Mouse (Mus musculus): ENCODE measurements around the gene Sh3tc1.

Gene Sh3tc1

DNA sequence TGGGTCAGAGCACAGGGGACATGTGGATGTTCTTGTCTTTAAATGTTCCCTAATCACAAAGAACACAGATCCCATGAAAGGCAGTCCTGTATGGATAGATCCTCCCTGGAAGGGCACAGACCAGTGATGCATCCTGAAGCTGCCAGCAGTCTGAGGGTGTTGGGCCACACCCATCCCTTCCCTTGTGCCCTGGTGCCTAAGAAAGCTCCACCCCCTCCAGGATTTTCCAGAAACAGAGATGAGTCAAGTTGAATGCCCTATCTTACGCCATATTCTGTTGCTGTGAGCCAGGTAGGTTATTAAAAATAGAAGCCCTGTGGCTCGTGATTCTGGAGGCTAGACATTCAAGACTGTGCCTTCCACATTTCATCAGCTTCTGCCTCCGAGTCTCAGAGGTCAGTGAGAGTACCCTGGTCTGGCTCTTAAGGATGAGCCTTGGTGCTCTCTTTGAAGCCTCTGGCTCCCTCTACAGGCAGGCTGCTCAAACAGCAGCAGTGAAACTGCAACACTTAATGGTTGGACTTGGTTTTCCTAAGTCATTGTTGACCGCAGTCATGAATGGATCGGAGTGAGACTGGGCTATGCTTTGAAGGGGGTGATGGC lies 15.4 kb upstream of the Sh3tc1 start:
- peak in 1 of 2 experiments; percentile 43 for DNase-seq (ENCODE audit: low read depth in 1 of 2, low spot score in 2 of 2)

DNA sequence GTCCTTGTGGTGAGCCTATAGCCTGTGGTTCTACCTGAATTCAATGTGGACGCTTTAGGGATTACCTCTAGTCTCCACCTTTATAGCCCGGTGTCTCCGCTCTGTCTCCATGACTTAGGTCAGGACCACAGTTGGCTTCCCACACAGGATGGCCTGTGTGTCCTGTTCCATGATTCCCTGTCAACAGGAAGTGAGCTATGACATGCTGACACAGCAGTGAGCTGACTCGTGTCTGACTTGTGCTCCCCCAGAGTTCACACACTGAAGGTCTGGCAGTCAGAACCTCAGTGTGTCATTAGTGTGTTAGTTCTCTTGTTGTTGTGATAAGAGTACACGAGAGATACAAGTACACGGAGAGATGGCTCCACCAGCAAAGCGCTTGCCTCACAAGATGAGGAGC lies 11.2 kb upstream of the Sh3tc1 start:
- DNase-seq (ENCODE audit: low read depth in 1 of 2, low spot score in 2 of 2) = no peak

DNA sequence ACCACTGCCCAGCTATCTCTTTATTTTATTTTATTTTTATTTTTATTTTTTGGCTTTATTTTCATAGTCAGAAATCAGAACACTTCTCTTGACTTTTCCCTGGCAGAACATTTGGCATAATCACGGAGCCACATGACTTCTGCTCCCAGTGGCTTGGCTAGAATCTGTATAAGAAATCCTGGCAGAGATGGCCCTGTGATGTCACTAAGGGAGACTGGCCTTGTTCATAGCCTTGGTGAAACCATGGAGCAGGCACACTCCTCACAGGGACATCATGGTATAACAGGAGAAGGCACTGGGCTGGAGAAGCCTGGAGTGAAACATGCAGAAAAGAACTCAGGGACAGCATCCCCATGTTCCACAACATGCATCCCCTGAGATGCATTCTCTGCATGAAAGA lies 10.2 kb upstream of the Sh3tc1 start:
- DNase-seq (ENCODE audit: low read depth in 1 of 2, low spot score in 2 of 2) = no peak

DNA sequence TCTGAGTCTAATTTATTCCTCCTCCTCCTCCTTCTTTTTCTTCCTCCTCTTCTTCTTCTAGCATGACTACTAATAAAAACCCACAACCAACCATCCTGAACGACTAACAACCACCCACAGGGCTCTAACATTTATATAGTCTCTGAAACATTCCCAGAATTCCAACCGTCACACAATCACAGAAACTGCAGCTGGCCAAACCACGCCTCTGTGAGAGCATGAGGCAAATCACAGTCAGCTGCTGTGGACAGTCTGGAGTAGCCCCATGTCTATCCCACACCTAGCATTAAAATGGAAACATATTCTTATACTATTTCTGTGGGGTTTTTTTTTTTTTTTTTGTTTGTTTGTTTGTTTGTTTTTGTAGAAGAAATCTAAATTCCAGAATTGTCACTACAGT lies 9.6 kb upstream of the Sh3tc1 start:
- no peak for DNase-seq (ENCODE audit: low read depth in 1 of 2, low spot score in 2 of 2)

DNA sequence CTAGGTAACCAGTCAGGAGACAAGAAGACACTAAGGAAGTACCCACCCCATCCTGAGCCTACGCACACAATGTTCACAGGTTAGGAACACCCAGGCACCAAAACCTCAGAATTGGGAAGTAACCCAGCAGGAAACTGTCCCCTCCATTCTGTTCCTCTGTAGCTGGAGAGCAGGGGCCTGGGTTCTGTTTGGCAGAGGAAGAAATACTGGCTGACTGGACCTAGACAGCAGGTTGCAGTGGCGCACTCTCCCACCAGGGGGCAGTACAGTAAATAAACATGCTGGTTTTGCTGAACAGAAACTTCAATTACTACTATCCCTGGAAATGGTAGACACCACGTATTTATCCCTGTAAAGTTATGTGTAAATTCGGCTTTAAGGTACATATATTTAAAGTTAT lies 7.1 kb upstream of the Sh3tc1 start:
- peak; percentile 27 to 74 for DNase-seq (ENCODE audit: low read depth in 1 of 2, low spot score in 2 of 2)

DNA sequence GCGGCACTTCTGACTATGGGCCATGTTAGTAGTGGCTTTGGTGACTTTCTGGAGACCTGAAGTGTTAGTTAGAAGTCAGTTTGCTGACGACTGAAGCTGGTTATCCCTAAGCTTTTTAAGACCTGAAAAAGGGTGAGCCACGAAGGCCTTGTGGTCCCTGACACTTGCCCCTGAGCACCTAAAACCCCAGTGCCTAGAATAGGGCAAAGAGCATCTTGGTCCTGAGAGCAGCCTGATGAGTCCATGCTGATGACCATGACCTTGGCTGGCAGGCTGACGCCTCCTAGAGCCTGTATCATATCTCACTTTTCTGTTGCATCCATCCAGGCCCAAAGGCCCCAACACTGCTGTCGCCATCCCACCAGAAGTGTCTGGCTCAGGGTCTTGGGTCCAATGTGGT lies 5.6 kb upstream of the Sh3tc1 start:
- no peak for DNase-seq (ENCODE audit: low read depth in 1 of 2, low spot score in 2 of 2)

DNA sequence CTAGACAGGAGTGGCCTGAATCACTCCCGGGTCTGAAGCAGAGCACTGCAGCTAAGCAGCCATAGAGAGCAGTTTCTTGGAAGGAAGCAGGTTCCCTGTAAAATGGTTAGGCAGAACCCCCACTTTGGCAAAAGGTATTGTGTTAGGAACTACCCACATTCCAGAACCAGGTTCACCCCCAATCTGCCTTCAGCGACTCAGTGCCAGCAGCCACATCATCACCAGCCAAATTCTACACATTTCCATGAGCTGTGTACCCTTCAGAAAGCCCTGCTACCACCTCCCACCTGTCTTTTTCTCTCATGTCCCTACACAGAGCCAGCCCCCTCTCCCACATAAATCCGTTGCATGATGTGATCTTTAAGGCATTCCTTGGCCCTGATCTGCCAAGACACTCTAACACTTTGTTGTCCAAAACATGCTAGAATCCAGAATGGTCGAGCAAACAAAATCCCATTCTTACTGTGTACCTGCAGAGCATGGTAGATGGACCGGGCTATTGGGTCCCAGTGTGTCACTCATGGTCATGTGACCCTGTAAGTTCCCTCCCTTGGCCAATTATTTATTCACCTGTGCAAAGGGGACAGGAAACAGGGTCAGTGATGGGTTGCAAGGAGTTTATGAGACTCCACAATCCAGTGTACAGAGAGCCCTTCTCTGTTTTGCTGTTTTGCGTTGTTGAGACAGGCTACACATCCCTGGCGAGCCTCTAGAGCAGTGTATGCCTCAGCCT lies 4.4 kb upstream of the Sh3tc1 start:
- DNase-seq (ENCODE audit: low read depth in 1 of 2, low spot score in 2 of 2) = no peak

DNA sequence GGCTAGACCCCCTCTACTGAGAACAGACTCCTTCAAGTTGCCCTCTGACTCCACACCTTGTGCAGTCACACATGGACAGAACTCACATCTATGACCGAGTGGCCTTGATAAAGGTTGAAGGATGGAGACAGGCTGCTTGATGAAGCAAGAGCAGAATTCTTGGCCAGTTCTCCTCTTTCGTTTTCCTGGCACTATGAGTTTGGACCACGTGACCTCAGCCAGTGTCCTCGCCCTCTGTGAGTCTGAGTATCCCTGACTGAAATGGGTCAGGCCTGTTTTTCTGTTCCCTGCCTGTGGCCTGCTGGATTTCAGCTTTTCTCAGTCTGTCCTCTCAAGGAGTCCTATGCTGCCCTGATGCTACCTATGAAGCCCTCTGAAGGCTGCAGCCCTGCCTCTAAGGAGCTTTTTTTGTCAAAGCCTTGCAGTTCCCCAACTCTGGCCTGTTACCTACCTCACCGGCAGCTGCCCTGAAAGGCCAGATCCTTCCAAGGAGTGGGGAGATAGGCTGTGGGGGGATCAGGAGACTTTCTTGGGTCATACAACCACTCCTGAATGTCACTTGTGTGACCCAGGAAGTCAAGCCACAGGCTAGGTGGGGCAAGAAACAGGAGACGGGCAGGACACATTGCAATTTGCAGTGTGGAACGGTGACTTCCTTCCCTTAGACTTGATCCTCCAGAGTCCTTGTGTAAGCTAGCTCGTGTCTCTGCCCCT lies 3.6 kb upstream of the Sh3tc1 start:
- no peak for DNase-seq (ENCODE audit: low read depth in 1 of 2, low spot score in 2 of 2)

DNA sequence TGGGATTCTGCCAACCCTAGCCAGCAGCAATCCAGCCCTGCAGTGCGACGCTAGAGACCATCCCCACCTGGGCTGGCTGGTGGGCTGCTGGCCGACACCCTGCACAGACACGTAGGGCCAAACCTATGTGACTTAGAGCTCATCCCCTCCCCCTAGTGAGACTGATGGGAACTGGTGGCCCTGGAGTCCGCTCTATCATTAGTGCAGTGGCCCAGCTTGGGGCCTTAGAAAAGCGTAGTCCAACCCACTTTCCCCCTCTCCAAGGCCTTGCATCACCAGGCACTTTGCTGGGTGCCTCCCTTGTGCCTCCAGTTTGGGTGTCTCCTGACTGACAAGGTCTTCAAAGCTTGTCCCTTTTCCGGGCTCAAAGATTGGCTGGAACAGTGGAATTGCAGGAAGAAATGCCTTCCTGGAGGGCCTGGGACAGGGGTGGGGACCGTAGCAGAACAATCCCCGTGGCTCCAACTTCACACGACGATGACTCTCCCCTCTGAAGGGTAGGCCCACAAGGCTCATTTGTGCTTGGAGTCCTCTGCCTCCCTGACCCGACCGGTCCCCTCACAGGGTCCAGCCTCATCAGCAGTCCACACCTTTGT lies 1.5 kb upstream of the Sh3tc1 start:
- no peak for DNase-seq (ENCODE audit: low read depth in 1 of 2, low spot score in 2 of 2)

DNA sequence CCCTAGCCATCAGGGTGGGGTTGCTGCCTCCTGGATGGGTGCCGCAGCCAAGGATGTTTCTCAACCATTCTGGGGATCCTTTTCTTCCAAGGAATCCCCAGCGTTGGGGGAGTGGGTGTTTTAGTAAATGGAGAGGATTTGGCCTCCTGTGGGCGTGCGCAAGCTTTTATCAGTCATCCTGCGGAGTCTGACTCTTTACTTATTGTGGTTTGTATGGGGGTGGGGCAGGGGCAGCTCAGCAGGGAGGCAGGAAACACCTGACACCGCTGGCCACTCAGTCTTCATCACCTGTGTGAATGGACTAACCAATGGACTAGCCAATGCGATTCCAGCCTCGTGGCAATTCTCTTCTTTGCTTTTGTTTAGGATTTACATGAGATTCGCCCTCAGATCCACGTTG lies 929 bp upstream of the Sh3tc1 start:
- DNase-seq (ENCODE audit: low read depth in 1 of 2, low spot score in 2 of 2) = no peak

DNA sequence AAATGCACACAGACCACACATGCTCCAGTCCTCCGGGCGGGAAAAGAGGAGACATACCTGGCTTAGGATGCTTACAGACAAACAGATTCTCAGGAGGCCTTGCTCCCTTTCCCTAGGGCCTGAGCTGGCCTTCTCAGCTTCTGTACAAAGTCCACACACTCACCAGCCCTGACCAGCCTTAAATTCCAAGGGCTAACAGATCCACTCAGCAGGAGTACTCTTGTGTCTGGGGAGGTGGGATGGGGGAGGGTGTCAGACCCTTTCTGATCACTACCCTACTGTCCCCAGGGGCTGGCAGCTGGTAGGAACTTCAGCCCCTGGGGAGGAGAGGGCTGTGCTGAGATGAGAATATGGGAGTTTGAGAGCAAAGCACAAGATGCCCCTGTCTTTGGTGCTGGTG lies 782 bp downstream of the Sh3tc1 start:
- no peak for DNase-seq (ENCODE audit: low read depth in 1 of 2, low spot score in 2 of 2)

DNA sequence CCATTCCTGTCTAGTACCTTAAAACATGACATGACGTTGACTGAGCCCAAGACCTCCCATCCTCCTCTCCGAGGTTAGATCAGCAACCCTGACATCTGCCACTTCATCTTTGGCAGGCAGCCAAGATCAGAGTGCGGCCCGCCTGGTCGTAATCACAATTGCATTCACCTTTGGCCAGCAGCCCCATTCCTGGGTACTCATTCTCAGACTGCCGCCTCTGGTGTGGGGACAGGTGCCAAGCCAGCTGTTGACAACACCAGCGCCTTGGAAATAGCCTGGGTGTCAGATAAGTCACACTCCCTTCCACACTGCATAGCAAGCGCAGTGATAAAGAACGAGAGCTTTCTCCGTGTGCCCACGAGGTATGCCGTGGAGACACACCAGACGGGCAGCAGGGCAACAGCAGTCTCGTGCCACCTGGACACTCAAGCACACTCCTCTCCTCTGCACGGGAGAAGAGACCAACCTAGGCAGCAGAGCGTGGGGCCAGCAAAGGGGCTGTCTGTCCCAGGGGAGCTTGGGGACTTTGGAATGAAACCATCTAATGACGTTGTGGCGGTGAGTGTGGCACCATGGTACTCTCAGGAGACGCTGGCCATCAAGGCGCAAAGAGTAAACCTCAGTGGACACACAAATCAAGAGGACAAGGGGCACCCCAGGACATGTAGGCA lies 2.4 kb downstream of the Sh3tc1 start:
- no peak for DNase-seq (ENCODE audit: low read depth in 1 of 2, low spot score in 2 of 2)

DNA sequence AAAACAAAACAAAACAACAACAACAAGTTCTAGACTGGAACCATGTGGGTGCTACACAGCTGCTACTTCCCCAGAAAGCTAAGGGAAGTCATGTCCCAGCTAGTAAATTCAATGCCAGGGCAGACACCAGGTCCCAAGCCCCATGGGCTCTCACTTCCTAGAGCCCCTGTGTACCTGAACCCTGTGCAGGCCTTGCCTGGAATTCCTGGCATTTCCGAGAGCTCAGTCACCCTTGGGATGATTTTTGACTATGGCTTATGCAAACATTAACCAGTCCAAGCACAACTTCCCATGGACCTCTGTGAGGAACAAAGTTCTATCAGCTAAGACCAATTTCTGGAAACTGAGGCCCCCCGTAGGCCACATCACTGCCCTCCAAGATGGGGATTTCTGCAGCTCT lies 6.3 kb downstream of the Sh3tc1 start:
- DNase-seq (ENCODE audit: low read depth in 1 of 2, low spot score in 2 of 2) = no peak

DNA sequence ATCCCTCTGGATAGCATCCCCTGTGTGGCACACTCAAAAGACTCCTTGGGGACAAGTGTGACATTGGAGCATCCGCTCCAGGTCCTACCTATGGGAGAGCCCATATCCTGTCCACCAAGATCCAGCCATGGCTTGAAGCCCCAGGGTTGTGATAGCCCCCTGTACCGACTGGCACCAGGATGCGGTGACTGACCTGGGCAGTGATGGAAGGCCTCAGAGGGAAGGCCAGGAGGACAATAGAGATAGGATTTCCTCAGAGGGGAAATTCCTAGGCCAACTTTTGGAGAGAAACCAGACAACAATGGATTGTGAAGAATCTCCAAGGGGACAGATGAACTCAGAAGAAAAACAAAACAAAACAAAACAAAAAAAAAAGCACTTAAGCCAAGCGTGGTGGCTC lies 8.8 kb downstream of the Sh3tc1 start:
- no peak for DNase-seq (ENCODE audit: low read depth in 1 of 2, low spot score in 2 of 2)

DNA sequence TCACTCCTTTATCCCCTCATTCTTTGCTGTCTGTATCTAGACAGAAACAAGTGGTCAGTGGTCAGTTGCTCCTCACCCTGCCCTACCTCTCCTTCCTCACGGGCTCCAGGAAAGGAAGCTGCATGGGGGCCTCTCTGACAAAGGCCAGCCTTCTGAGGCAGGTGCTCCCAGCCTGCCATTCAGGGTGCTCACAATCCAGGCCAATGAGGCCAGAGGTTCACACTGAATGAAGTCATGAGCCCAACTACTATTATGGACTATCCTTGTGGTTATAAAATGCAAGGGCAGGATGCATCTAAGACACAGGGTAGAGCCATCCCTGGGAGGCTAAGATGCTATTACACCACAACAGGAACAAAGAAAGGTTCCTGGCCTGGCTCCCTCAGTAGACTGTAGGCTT lies 9.2 kb downstream of the Sh3tc1 start:
- no peak for DNase-seq (ENCODE audit: low read depth in 1 of 2, low spot score in 2 of 2)

DNA sequence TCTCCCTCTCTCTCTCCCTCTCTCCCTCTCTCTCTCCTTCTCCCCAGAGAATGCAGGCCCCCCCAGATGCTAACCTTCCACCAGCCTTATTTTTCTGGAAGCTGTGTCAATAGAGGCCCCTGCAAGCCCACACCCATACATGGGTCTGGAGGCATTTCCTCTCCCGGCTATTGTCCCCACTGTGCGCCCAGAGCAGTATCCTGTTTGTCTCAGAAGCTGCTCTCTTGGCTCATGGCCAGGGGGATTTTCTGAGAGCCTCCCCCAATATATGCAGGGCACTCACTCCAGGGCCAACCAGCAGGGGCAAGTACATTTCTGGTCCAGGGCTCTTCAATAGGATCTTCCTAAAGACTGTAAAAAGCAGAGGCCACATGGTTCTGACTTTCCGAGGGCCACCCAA lies 9.9 kb downstream of the Sh3tc1 start:
- DNase-seq (ENCODE audit: low read depth in 1 of 2, low spot score in 2 of 2) = no peak

DNA sequence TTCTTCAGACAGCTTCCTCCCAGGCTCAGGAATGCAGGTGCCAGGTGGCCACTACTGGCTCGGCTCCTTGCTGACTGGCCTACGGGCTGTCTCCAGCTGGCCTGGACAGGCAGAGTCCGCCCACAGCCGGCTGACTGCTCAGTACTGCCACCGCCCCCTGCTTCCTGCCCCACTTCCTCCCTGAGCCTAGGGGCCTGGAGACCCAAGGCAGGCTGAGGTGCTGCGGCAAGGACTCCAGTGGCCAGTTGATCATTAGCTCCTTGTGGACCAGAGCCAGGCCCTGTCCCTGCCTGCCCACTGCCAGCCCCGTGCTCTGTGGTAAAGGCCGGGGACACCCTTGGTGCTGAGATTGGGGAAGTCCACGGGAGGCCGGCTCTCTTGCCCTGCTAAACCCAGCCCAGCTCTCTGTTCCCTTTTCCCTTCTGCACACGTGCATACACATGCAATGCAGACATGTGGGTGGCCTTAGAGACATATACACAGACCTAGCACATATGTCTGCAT lies 10.8 kb downstream of the Sh3tc1 start:
- peak; percentile 87 to 90 for DNase-seq (ENCODE audit: low read depth in 1 of 2, low spot score in 2 of 2)

DNA sequence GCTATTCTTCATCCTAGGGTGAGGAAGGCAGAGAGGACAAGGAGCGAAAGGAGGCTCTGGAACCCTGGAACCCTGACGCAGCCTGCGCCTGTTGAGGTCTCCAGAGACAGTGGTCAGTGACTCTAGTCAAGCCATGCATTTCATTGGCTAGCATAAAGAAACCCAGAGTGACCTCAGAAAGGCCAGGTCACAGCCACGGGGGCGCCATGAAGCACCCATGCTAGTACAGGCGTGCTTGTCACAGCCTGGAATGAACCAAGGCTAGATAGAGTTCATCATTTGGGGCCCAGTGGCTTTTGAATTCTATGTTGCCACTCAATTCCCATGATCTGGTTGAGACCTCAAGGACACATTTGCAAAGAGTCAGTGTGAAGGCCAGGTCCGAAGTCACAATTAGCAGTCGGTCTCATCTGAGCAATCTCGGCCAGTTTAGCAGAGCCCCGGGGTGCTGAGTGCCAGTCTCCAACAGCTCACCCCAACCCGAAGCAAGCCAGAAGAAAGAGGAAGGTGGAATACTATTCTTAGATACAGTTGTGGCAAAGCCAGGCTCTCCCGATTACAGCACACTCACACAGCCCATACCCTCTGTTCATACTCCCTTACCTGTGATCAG lies 11.3 kb downstream of the Sh3tc1 start:
- DNase-seq (ENCODE audit: low read depth in 1 of 2, low spot score in 2 of 2) = no peak

DNA sequence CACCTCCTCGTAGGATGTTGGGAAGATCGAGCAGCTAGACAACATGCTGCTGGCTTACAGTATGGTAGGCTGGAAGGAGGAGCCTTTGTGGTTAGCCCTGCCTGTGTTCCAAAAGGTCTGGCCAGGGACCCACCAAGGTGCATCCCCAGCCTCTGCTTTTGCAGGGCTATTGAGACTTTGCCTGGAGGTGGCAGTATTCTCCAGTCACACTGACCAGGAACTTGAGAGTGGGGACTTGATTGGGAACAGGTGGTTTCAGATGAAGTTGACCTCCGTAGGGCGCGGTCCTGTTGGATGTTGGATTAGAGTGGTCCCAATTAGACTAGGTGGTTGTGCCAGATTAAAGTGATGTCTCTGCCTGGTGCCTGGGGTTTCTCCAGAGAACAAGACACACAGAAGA lies 12.3 kb downstream of the Sh3tc1 start:
- no peak for DNase-seq (ENCODE audit: low read depth in 1 of 2, low spot score in 2 of 2)

DNA sequence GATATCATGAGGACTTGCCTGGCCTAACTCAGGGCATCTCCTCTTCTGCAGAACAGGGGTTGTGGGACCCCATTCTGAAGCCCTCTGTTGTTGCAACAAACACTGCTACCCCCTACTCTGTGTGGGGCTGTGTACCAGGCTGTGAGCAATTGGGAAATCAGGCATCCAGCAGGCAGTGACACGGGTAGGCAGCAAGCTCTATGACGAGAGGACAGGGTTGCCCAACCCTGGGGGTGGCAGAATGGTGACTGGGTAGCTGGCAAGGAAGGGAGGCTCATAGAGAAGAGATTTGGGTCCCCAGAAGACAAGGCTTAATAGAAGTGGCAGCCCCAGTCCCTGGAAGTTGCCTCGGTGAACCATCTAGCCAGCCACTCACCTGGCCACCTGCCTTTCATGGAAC lies 13.9 kb downstream of the Sh3tc1 start:
- DNase-seq (ENCODE audit: low read depth in 1 of 2, low spot score in 2 of 2) = no peak

DNA sequence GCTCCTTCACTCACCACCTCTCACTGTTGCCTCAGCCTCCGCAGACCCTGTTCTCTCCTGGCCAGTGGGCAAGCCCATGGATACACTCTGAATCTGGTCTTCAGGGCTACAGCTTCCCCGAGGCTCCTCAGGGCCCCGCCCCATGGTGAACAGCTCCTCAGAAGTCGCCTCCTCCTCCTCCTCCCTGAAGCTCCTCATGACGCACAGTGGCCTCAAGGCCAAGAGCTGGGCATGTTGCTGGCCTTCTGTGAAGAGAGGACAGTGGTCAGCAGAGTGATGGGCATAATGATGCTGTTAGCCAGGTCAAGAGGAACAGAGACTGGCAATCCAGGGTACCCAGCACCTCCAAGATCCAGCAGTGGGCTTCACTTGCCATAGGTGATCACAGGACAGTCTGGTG lies 15.9 kb downstream of the Sh3tc1 start:
- no peak for DNase-seq (ENCODE audit: low read depth in 1 of 2, low spot score in 2 of 2)
